Comparison of ENCODE assay signal across 26 mouse cellular contexts in the genomic region with DNA sequence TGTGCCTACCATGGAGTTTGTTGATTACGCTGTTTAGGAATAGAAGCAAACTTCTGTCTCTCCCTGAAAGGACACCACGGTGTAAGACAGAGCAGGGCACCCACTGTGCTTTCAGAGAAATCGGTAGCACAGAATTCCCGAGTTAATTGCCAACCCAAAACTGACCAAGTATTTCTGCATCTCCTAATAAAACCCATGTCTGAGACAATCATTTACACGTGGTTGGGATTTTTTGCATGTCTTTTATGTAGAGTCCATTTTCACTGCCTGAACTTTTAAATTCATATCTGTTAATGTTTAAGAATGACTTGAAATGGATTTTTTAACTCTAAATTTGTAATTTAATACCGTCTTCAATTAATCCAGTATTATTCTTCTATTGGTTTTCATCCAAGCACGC.
"Had no signal": no experiment of that assay in that cellular context is flagged by ENCODE, and none has a peak within 500 bp of the region (broad histone marks: within the 10 kb centered on the region; RNA-seq: fewer than 3 reads in every experiment).

No protein-coding gene starts in this region.

- DNase-seq: cerebellum, adult 18-20 months; cerebellum, adult 2 months; cerebellum, adult 8-10 months; cerebellum, adult 9-10 months; cerebellum, adult 9-11 months; cerebellum, postnatal 10 days; cerebellum, postnatal 14 days; cerebellum, postnatal 25 days; cerebellum, postnatal 36 days; embryo, embryonic 11 days; forebrain, postnatal 0 days; gastrocnemius, adult 2 months; gastrocnemius, postnatal 10 days; gastrocnemius, postnatal 14 days; gastrocnemius, postnatal 25 days; gastrocnemius, postnatal 36 days; heart, adult 18-20 months had no signal

- H3K27me3 ChIP-seq: embryonic facial prominence, embryonic 12.5 days; embryonic facial prominence, embryonic 15.5 days; forebrain, embryonic 12.5 days; forebrain, embryonic 13.5 days; forebrain, embryonic 15.5 days had no signal

- H3K9ac ChIP-seq: embryonic facial prominence, embryonic 12.5 days; embryonic facial prominence, embryonic 13.5 days; embryonic facial prominence, embryonic 15.5 days; forebrain, embryonic 12.5 days; forebrain, embryonic 13.5 days; forebrain, embryonic 15.5 days; forebrain, postnatal 0 days had no signal

- H3K4me1 ChIP-seq: embryonic facial prominence, embryonic 10.5 days; embryonic facial prominence, embryonic 12.5 days; embryonic facial prominence, embryonic 13.5 days; embryonic facial prominence, embryonic 15.5 days; forebrain, embryonic 15.5 days had no signal

- H3K27ac ChIP-seq: embryonic facial prominence, embryonic 10.5 days; embryonic facial prominence, embryonic 12.5 days; embryonic facial prominence, embryonic 13.5 days; embryonic facial prominence, embryonic 15.5 days; forebrain, embryonic 10.5 days; forebrain, embryonic 12.5 days; forebrain, embryonic 13.5 days; forebrain, embryonic 15.5 days; gastrocnemius, adult 2 months had no signal

- H3K36me3 ChIP-seq: embryonic facial prominence, embryonic 10.5 days; embryonic facial prominence, embryonic 12.5 days; embryonic facial prominence, embryonic 13.5 days; embryonic facial prominence, embryonic 15.5 days; forebrain, embryonic 10.5 days; forebrain, embryonic 12.5 days; forebrain, embryonic 15.5 days had no signal

- H3K4me3 ChIP-seq: embryonic facial prominence, embryonic 10.5 days; embryonic facial prominence, embryonic 12.5 days; embryonic facial prominence, embryonic 13.5 days; embryonic facial prominence, embryonic 15.5 days; erythroblast, embryonic 14.5 days; forebrain, embryonic 10.5 days; forebrain, embryonic 12.5 days; forebrain, embryonic 13.5 days; forebrain, embryonic 15.5 days; gastrocnemius, adult 2 months had no signal
